In genomic region chr7:66689294-66689619, GRCm38 (mm10) we compare ENCODE assay signal across 8 mouse cellular contexts. TPM values are rescaled to one million over a fixed set of nuclear protein-coding genes. Genes with fewer than 3 reads are reported as not detected.
DNase-seq lines count a peak whose midpoint lies in the region; ATAC-seq lines count a peak whose summit lies in the region.

Gene Asb7, minus strand, starts transcription at chr7:66689596.

- DNase-seq in kidney, adult 8-10 months = no peak
- DNase-seq in adrenal gland, postnatal 25 days = no peak
- no peak for DNase-seq in hindbrain, embryonic 11.5 days (ENCODE audit: low spot score)
- no peak for DNase-seq in right cerebral cortex, adult 18-20 months
- DNase-seq in right cerebral cortex, postnatal 4 days = no peak
- no peak for DNase-seq in embryo, embryonic 10 days (ENCODE audit: low spot score)

- no peak for ATAC-seq in kidney, embryonic 14.5 days (ENCODE audit: low FRiP score, low TSS enrichment)
- ATAC-seq in hindbrain, embryonic 11.5 days (ENCODE audit: low FRiP score) = no peak; the same call in 1 of the 2 replicates
- no peak for ATAC-seq in liver, embryonic 15.5 days (ENCODE audit: insufficient read depth)

- peaks cover 12% of the 10 kb centered on the region for H3K4me1 ChIP-seq in kidney, embryonic 14.5 days (ENCODE audit: control insufficient read depth, insufficient read depth, low read length)
- H3K4me1 ChIP-seq in hindbrain, embryonic 11.5 days (replicated peaks; ENCODE audit: control insufficient read depth, insufficient read depth, low read length) = no peaks in the 10 kb centered on the region
- H3K4me1 ChIP-seq in liver, embryonic 15.5 days (replicated peaks) = peaks cover 27% of the 10 kb centered on the region

- H3K9me3 ChIP-seq in kidney, embryonic 14.5 days (ENCODE audit: control insufficient read depth, low read length) = no peaks in the 10 kb centered on the region
- no peaks in the 10 kb centered on the region for H3K9me3 ChIP-seq in hindbrain, embryonic 11.5 days (ENCODE audit: control insufficient read depth, low read length)
- no peaks in the 10 kb centered on the region for H3K9me3 ChIP-seq in liver, embryonic 15.5 days (replicated peaks)

- peaks cover 7% of the 10 kb centered on the region for H3K36me3 ChIP-seq in kidney, embryonic 14.5 days (ENCODE audit: control insufficient read depth, insufficient read depth, low read length)
- H3K36me3 ChIP-seq in hindbrain, embryonic 11.5 days (ENCODE audit: control insufficient read depth, insufficient read depth, low read length) = no peaks in the 10 kb centered on the region
- H3K36me3 ChIP-seq in liver, embryonic 15.5 days (replicated peaks) = no peaks in the 10 kb centered on the region

- H3K4me2 ChIP-seq in kidney, embryonic 14.5 days (replicated peaks; ENCODE audit: low read depth, low read length) = peak within 1 kb of the TSS; percentile 88
- H3K4me2 ChIP-seq in hindbrain, embryonic 11.5 days (replicated peaks; ENCODE audit: low read depth, low read length) = peak within 1 kb of the TSS; percentile 89
- peak within 1 kb of the TSS; percentile 93 for H3K4me2 ChIP-seq in liver, embryonic 15.5 days

- H3K9ac ChIP-seq in kidney, embryonic 14.5 days (ENCODE audit: low read depth, low read length) = peak within 1 kb of the TSS; percentile 82
- peak within 1 kb of the TSS; percentile 81 for H3K9ac ChIP-seq in hindbrain, embryonic 11.5 days (ENCODE audit: low read depth, low read length)
- H3K9ac ChIP-seq in liver, embryonic 15.5 days = peak within 1 kb of the TSS; percentile 69

- peak within 1 kb of the TSS; percentile 85 for H3K4me3 ChIP-seq in kidney, embryonic 14.5 days (ENCODE audit: low read length)
- peak within 1 kb of the TSS; percentile 79 for H3K4me3 ChIP-seq in hindbrain, embryonic 11.5 days (ENCODE audit: low read depth, low read length)
- H3K4me3 ChIP-seq in liver, embryonic 15.5 days (replicated peaks) = peak within 1 kb of the TSS; percentile 71

- no peaks in the 10 kb centered on the region for H3K27me3 ChIP-seq in kidney, embryonic 14.5 days (ENCODE audit: control insufficient read depth, insufficient read depth, low read length)
- no peaks in the 10 kb centered on the region for H3K27me3 ChIP-seq in hindbrain, embryonic 11.5 days (ENCODE audit: control insufficient read depth, insufficient read depth, low read length)
- no peaks in the 10 kb centered on the region for H3K27me3 ChIP-seq in liver, embryonic 15.5 days

- whole genome bisulfite sequencing in kidney, embryonic 14.5 days = 0% methylated on average over 14 of the region's 18 CpGs
- WGBS in hindbrain, embryonic 11.5 days = 0% methylated on average over 15 of the region's 18 CpGs
- 0% methylated on average over 13 of the region's 18 CpGs for WGBS in liver, embryonic 15.5 days (ENCODE audit: insufficient replicate concordance)

- peak within 1 kb of the TSS; percentile 71; the same call in 1 of the 2 replicates for H3K27ac ChIP-seq in kidney, embryonic 14.5 days (ENCODE audit: low read depth, low read length)
- H3K27ac ChIP-seq in hindbrain, embryonic 11.5 days (ENCODE audit: low read depth, low read length) = peak within 1 kb of the TSS; percentile 90
- H3K27ac ChIP-seq in liver, embryonic 15.5 days (replicated peaks) = peak within 1 kb of the TSS; percentile 64

RNA-seq across cellular contexts. Expression of gene Asb7, which starts in this region (rescaled TPM):
- 10.7 and 19.6 TPM in 2 replicates for polyA plus RNA-seq in kidney, embryonic 14.5 days (2014; fragmentation: Nextera tagmentation; extraction: Ambion mirVana)
- 13.7 and 20.2 TPM in 2 replicates for total RNA-seq in adrenal gland, postnatal 25 days (2021)
- polyA plus RNA-seq in hindbrain, embryonic 11.5 days (2014; fragmentation: Nextera tagmentation; extraction: Ambion mirVana) = 15.9 and 17.1 TPM in 2 replicates
- polyA plus RNA-seq in liver, embryonic 15.5 days (2015; fragmentation: Nextera tagmentation; extraction: Ambion mirVana) = 3.9 and 4.1 TPM in 2 replicates
